Mouse (Mus musculus) skeletal muscle tissue, postnatal 0 days (tissue): ENCODE results near the gene Gpr84. TPM values are rescaled to one million over a fixed set of nuclear protein-coding genes. Genes with fewer than 3 reads are reported as not detected.

ENCODE experiments used
- microRNA counts: library from miRNA; unstranded; fragments of <30 nt; microRNA quantifications from one replicate; lab custom pipeline; 2015
- microRNA-seq, 2 experiments: library from miRNA; unstranded; fragments of <30 nt; microRNA quantifications; one replicate each; pipeline ENCODE4; 2016
- polyA plus RNA-seq: library from polyadenylated mRNA; unstranded; fragments of >200 nt; fragmentation: Nextera tagmentation; extraction: Ambion mirVana; gene quantifications from 2 replicates; pipeline ENCODE4 v1.2.1, GENCODE M21; 2015

Gpr84 gene
- 0.14 TPM in 1 of 2 replicates, not detected in the other for polyA plus RNA-seq

GRCm38 (mm10) chr15:103310365-103310910 lies at the start of gene Gpr84:
Gene Gpr84, minus strand, starts transcription at chr15:103310612.

GRCm38 (mm10) chr15:103339961-103340337 lies 29.5 kb upstream of the Gpr84 start, which contains the start of gene Zfp385a:
Gene Zfp385a, minus strand, starts transcription at chr15:103340093.

GRCm38 (mm10) chr15:103272419-103273279 lies 37.8 kb downstream of the Gpr84 start, which contains the start of gene Copz1:
Gene Copz1, plus strand, starts transcription at chr15:103272714.

MicroRNAs encoded within 50 kb of the gene (microRNA counts, 519-probe panel; counts per million panel counts)
- microRNA mmu-miR-148b (lab: Ali Mortazavi, UCI) = 3,733 counts per million, percentile 78 among the panel's probes with 10 or more counts

Small RNA genes within 50 kb of the gene (microRNA-seq; reads per million reads assigned to microRNA genes)
- 136 to 159 reads per million in 2 experiments for gene Mir148b
- gene Mir6963 = 0 to 0.64 reads per million in 2 experiments

Other genes starting within 250 kb of the Gpr84 start
- 8.5 and 9.7 TPM in 2 replicates for gene Smug1, start 143.5 kb downstream of the Gpr84 start, polyA plus RNA-seq
- gene Cbx5, start 70.8 kb downstream of the Gpr84 start, polyA plus RNA-seq = 34.1 and 36.8 TPM in 2 replicates
- 222 and 236 TPM in 2 replicates for gene Hnrnpa1, start 70.2 kb downstream of the Gpr84 start, polyA plus RNA-seq
- gene Nfe2, start 52.2 kb downstream of the Gpr84 start, polyA plus RNA-seq = 0.59 and 0.71 TPM in 2 replicates
- 82.6 and 111 TPM in 2 replicates for gene Copz1, start 37.9 kb downstream of the Gpr84 start, polyA plus RNA-seq
- gene Zfp385a, start 29.5 kb upstream of the Gpr84 start, polyA plus RNA-seq = 11.7 and 14.2 TPM in 2 replicates
- 28.8 and 29.7 TPM in 2 replicates for gene Itga5, start 56.2 kb upstream of the Gpr84 start, polyA plus RNA-seq
- gene Gtsf1, start 119.9 kb upstream of the Gpr84 start, polyA plus RNA-seq = 0.34 TPM in 1 of 2 replicates, not detected in the other
- not detected in 2 replicates for gene Gtsf2, start 137.9 kb upstream of the Gpr84 start, polyA plus RNA-seq
- 2.5 and 3.1 TPM in 2 replicates for gene Nckap1l, start 143.2 kb upstream of the Gpr84 start, polyA plus RNA-seq
- gene Pde1b, start 192.4 kb upstream of the Gpr84 start, polyA plus RNA-seq = 1.1 and 1.3 TPM in 2 replicates
- gene Ppp1r1a, start 227.4 kb upstream of the Gpr84 start, polyA plus RNA-seq = 84.1 and 105 TPM in 2 replicates